Mouse (Mus musculus) forebrain, embryonic 16.5 days (tissue): Measurements from ENCODE around the gene Tmem238l. TPM values are rescaled to one million over a fixed set of nuclear protein-coding genes. Genes with fewer than 3 reads are reported as not detected.

Experiments
- ATAC-seq: fragments of 200-750 bp; cut with Nextera tagmentation; 2 replicates; pipeline ENCODE4 v1.8.0; 2017; ENCODE audit warnings: mild to moderate bottlenecking, moderate library complexity
- H3K27ac ChIP-seq: fragments of 300-500 bp; sonication (generic); 2 replicates; pipeline ENCODE4 v1.5.1; 2014; ENCODE audit warnings: low read length, control low read depth
- H3K27me3 ChIP-seq: fragments of 300-500 bp; sonication (generic); replicated peaks from 2 replicates; pipeline ENCODE4 v1.6.1; 2014; ENCODE audit warnings: low read length; ENCODE audit not compliant: control insufficient read depth, insufficient read depth
- H3K36me3 ChIP-seq: fragments of 300-500 bp; sonication (generic); 2 replicates; pipeline ENCODE4 v1.6.1; 2014; ENCODE audit not compliant: control insufficient read depth, insufficient read depth
- H3K4me1 ChIP-seq: fragments of 300-500 bp; sonication (generic); replicated peaks from 2 replicates; pipeline ENCODE4 v1.6.1; 2014; ENCODE audit warnings: low read length; ENCODE audit not compliant: control insufficient read depth, insufficient read depth
- H3K4me2 ChIP-seq: fragments of 300-500 bp; sonication (generic); 2 replicates; pipeline ENCODE4 v1.6.1; 2014; ENCODE audit warnings: mild to moderate bottlenecking, low read length, control low read depth
- H3K4me3 ChIP-seq: fragments of 300-500 bp; sonication (generic); replicated peaks from 2 replicates; pipeline ENCODE4 v1.5.1; 2014; ENCODE audit warnings: mild to moderate bottlenecking, low read length, control low read depth
- H3K9ac ChIP-seq: fragments of 300-500 bp; sonication (generic); replicated peaks from 2 replicates; pipeline ENCODE4 v1.6.1; 2014; ENCODE audit warnings: low read depth, low read length, control low read depth
- H3K9me3 ChIP-seq: fragments of 300-500 bp; sonication (generic); 2 replicates; pipeline ENCODE4 v1.6.1; 2016; ENCODE audit warnings: low read length; ENCODE audit not compliant: control insufficient read depth
- WGBS: fragments of 180-500 bp; shearing (Covaris S2); extraction: QIAGEN DNeasy Blood & Tissue Kit; methylation state at CpG from one replicate; pipeline ENCODE4 v1.1.7; 2014; 5-methylcytosine and 5-hydroxymethylcytosine counted together
- polyA plus RNA-seq: library from polyadenylated mRNA; unstranded; fragments of >200 nt; fragmentation: Nextera tagmentation; extraction: Ambion mirVana; gene quantifications from 2 replicates; pipeline ENCODE4 v1.2.1, GENCODE M21; 2015

Gene Tmem238l
- not detected in 2 replicates for polyA plus RNA-seq

- H3K4me3 ChIP-seq = no peak within 1 kb of the TSS
- 65% methylated on average over 9 of the region's 9 CpGs for WGBS
- H3K4me2 ChIP-seq = no peak within 1 kb of the TSS
- no peak for ATAC-seq
- no peaks in the 10 kb centered on the region for H3K36me3 ChIP-seq
- H3K4me1 ChIP-seq = no peaks in the 10 kb centered on the region
- no peak within 1 kb of the TSS for H3K27ac ChIP-seq
- H3K9ac ChIP-seq = no peak within 1 kb of the TSS
- H3K27me3 ChIP-seq = no peaks in the 10 kb centered on the region
- no peaks in the 10 kb centered on the region for H3K9me3 ChIP-seq
These were observed at the start of gene Tmem238l for GRCm38 (mm10) chr11:66956303-66956702. TSS of gene Tmem238l (plus strand) at chr11:66956638.

DNA sequence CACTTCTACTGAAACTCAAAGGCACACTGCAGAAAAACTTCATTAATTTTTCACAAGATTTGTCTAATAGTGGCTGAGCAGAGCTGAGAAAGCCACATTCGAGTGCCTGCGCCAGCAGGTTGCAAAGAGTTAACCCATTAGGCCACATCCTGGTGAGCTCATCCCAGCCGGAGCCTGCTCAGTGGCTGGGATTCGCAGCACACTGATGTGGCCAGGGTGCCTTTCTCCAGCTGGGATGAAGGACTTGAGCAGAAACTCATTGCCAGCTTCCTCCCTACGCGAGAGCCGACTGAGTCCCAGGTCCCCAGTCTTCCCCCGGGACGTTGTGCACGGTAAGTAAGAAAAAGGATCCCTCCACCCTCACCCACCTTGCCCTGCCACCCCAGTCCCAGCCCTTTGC, 44.6 kb upstream of the Tmem238l start, which contains the start of gene Pirt:
Gene Pirt (plus strand): TSS at position 171 of the 400 bp plus-strand sequence.
- Histone ChIP-seq H3K4me3 (no peak within 1 kb of the TSS), H3K27me3 (no peaks in the 10 kb centered on the region), H3K36me3 (no peaks in the 10 kb centered on the region), H3K9me3 (no peaks in the 10 kb centered on the region), H3K4me2 (no peak within 1 kb of the TSS), H3K27ac (no peak within 1 kb of the TSS), H3K4me1 (no peaks in the 10 kb centered on the region), H3K9ac (no peak within 1 kb of the TSS)
- no peak for ATAC-seq
- 46% methylated on average over 10 of the region's 10 CpGs for WGBS

GRCm38 (mm10) chr11:66912531-66913458, 43.6 kb upstream of the Tmem238l start:
- Histone ChIP-seq H3K9ac (no peak overlapping the region), H3K36me3 (no peaks in the 10 kb centered on the region), H3K4me2 (no peak overlapping the region), H3K4me3 (no peak overlapping the region), H3K9me3 (no peaks in the 10 kb centered on the region), H3K4me1 (no peaks in the 10 kb centered on the region), H3K27ac (no peak overlapping the region), H3K27me3 (no peaks in the 10 kb centered on the region)
- WGBS = 64% methylated on average over 17 of the region's 17 CpGs
- no peak for ATAC-seq

DNA sequence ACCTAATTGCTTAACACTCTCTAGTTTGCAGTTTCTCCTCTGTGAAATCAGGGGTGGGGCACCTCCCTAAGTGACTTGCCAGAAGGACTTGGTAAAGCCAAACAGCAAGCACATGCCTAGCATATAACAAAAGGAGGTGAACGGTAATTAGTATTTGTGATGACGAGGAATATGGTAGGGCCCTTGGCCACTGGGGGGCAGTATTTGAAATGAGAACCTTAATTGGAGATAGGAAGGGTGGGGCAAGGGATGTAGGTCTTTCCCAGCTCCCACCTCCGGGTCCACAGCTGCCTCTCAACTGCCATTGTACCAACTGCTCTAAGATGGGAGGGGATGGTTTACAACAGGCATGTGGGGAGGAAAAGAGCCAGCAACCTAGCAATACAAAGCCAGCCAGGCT, 42.2 kb upstream of the Tmem238l start:
- no peaks in the 10 kb centered on the region for H3K36me3 ChIP-seq
- H3K27ac ChIP-seq = no peak overlapping the region
- H3K4me3 ChIP-seq = no peak overlapping the region
- no peak overlapping the region for H3K9ac ChIP-seq
- no peak overlapping the region for H3K4me2 ChIP-seq
- 12% methylated on average over 3 of the region's 3 CpGs for WGBS
- H3K4me1 ChIP-seq = no peaks in the 10 kb centered on the region
- H3K9me3 ChIP-seq = no peaks in the 10 kb centered on the region
- H3K27me3 ChIP-seq = no peaks in the 10 kb centered on the region
- ATAC-seq = no peak

DNA sequence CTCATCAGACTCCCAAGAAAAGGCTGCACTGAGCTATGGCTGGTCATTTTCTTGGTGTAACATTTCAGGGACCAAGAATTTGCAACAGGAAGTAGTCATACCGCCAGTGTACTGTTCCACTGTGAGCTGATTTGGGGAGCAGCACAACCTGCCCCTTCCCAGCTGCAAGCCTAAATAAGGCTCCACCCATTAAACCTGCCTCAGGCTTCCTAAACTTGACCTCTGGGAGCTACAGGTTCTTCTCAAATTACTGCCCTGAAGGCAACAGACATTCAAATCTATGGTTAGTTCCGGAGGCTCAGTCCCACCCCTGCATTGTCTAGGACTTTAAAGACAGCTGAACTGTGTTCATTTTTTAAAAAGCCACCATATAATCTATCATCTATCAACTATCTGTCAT, 36.4 kb upstream of the Tmem238l start:
- no peaks in the 10 kb centered on the region for H3K27me3 ChIP-seq
- H3K4me1 ChIP-seq = no peaks in the 10 kb centered on the region
- H3K4me2 ChIP-seq = no peak overlapping the region
- H3K9me3 ChIP-seq = no peaks in the 10 kb centered on the region
- ATAC-seq = no peak
- H3K36me3 ChIP-seq = no peaks in the 10 kb centered on the region
- H3K27ac ChIP-seq = no peak overlapping the region
- WGBS = 75% methylated on average over 2 of the region's 2 CpGs
- H3K9ac ChIP-seq = no peak overlapping the region
- H3K4me3 ChIP-seq = no peak overlapping the region

DNA sequence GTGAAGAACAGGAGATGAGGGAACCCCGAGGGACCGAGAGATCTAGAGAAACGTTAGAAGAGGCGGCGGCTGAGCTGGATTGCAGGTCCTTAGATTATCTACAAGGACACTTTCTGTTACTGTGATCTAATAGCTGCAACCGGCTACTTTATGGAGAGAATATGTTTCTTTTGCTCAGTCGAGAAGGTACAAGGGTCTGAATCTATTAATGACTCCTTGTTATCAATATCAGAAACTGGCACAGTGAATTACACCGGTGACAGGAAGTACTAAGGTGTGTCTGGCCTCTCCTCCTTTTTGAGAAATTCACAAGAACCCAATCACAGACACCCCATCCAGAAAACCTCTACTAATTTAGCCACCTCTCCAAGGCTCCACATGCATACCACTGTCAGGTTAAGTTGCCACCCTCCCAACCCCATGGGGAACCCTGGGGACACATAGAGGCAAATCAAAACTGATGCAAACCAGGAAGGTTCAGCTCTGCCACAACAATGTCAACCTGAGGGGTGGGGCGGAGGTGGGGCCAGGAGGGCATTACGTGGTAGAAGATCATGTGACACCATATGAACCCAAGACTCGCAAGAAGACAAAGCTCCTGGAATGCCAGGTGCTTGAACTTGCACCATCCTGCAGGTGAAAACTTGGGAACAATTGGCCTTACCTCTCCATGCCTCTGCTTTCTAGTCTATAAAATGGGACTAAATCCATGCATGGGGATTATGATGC, 32.2 kb upstream of the Tmem238l start:
- no peaks in the 10 kb centered on the region for H3K9me3 ChIP-seq
- H3K4me2 ChIP-seq = no peak overlapping the region
- H3K4me1 ChIP-seq = no peaks in the 10 kb centered on the region
- no peak for ATAC-seq
- 90% methylated on average over 11 of the region's 11 CpGs for WGBS
- H3K9ac ChIP-seq = no peak overlapping the region
- H3K27me3 ChIP-seq = no peaks in the 10 kb centered on the region
- no peak overlapping the region for H3K4me3 ChIP-seq
- H3K27ac ChIP-seq = no peak overlapping the region
- H3K36me3 ChIP-seq = no peaks in the 10 kb centered on the region

GRCm38 (mm10) chr11:66928311-66928710, 28.1 kb upstream of the Tmem238l start:
- Histone ChIP-seq H3K4me2 (no peak overlapping the region), H3K27me3 (no peaks in the 10 kb centered on the region), H3K4me3 (no peak overlapping the region), H3K9me3 (no peaks in the 10 kb centered on the region), H3K9ac (no peak overlapping the region), H3K36me3 (no peaks in the 10 kb centered on the region), H3K4me1 (no peaks in the 10 kb centered on the region), H3K27ac (no peak overlapping the region)
- WGBS = 42% methylated on average over 3 of the region's 3 CpGs
- ATAC-seq = no peak

DNA sequence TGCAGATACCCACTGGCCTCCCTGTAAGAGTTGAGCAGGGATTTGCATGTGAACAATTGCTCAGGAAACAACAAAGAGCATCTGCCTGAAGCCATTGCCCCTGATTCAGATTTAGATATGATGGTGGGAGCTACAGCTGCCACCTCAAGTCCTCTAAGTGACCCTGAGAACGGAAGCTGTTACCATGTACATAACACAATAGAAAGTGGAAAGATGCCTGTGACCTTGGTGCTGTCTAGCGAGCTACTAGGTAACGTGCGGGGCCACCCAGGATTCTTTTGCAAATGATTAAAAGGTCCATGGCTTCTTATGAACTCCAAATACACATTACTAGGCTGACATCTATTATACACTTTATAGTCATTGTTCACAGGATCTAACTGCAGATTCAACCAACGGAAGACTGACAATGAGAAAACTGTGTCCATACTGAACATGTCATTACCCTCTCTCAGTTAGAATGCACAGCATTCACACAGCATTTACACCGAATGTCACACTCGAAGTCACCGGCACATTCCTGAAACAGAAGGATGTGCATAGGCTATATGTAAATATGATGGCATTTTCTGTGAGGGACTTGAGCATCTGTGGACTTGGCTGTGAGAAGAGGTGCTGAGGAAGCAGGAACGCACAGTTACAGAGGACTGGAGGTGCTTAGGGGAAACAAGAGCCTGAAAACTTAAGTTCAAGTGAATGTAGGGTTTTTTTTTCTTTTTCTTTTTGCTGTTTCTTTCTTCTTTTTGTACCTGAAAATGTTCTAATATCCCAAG, 23.4 kb upstream of the Tmem238l start:
- no peaks in the 10 kb centered on the region for H3K9me3 ChIP-seq
- no peak overlapping the region for H3K27ac ChIP-seq
- no peaks in the 10 kb centered on the region for H3K36me3 ChIP-seq
- 64% methylated on average over 9 of the region's 9 CpGs for WGBS
- H3K4me3 ChIP-seq = no peak overlapping the region
- H3K27me3 ChIP-seq = no peaks in the 10 kb centered on the region
- H3K4me2 ChIP-seq = no peak overlapping the region
- no peaks in the 10 kb centered on the region for H3K4me1 ChIP-seq
- no peak for ATAC-seq
- no peak overlapping the region for H3K9ac ChIP-seq
